Mouse (Mus musculus): ENCODE data around the gene Pomt1.

DNA sequence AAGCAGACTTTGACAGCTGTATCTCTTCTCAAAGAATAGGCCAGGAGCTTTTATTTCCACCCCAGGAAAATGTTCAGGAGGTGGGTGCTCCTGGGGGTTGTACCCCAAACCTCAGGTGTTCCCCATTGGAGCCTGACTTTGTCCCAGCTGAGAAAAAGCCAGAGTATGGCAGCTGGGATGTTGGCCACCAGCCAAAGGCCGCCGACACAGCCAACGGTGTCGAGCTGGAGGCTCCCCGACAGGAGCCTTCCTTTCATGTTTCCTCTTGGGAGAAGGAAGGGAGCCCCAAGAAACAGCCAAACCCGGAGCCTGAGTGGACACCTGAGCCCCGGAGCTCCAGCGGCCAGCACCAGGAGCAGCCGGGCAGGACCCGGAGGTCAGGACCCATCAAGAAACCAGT, 23.4 kb upstream of the Pomt1 start:
- TF ChIP-seq CTCF (IDR thresholded peaks at IDR 0.05; ENCODE audit: low read depth, low read length): no peak
- no peak for TF ChIP-seq POLR2A (IDR thresholded peaks at IDR 0.05; ENCODE audit: borderline replicate concordance, low read depth, low read length)
